Mouse (Mus musculus): ENCODE measurements at regions not wholly inside any gene's neighbourhood (a gene's known extent, or its start where the extent isn't known, plus 50 kb on each side); places are given as distances from the start of the nearest gene placed in this dataset.

DNA sequence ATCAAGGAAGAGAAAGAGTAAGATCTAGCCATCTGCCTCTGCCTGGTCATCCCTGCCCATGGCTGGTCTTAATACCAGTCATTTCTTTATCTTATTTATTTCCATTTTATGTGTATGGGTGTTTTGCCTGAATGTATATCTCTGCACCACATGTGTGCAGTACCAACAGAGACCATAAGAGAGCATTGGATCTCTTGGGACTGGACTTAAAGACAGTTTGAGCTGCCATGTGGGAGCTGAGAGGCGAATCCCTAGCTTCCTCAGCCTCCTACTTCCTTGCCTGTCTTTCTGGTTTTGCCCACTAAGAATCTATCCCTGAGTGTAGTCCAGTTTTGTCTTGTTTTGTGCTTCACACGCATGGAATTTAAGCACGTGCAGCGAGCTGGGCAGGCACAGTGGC, 169.5 kb downstream of the Rab11fip4 start:
- H3K27ac ChIP-seq = no peak overlapping the region
- H3K9me3 ChIP-seq (replicated peaks) = no peaks in the 10 kb centered on the region
- H3K4me1 ChIP-seq = peaks cover 4% of the 10 kb centered on the region; the same call in 1 of the 2 replicates
- H3K27me3 ChIP-seq = no peaks in the 10 kb centered on the region
- no peak overlapping the region for H3K9ac ChIP-seq
- WGBS = 84% methylated on average over 4 of the region's 4 CpGs
- no peak for ATAC-seq (replicated peaks; ENCODE audit: low FRiP score)
- no peak overlapping the region for H3K4me2 ChIP-seq
- H3K36me3 ChIP-seq = no peaks in the 10 kb centered on the region
- no peak overlapping the region for H3K4me3 ChIP-seq (replicated peaks)

DNA sequence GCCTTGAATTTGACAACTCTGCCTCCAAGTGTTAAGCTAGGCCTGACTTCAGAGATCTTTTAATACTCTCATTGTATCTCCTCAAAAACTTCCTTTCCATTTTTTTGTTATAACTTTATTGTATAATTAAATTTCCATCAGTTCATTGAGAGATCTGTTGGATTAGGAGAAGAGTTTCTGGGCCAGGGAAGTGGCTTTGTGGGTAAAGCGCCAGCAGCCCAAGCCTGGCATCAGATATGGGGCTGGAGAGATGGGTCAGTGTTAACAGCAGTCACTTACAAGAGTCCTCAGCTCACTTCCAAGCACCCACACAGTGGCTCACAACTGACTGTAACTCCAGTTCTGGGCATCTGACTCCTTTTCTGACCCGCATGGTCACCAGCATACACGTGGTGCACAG, 167.3 kb downstream of the Rab11fip4 start:
- Histone ChIP-seq H3K27me3 (no peaks in the 10 kb centered on the region), H3K9me3 (replicated peaks) (no peaks in the 10 kb centered on the region), H3K4me2 (no peak overlapping the region), H3K36me3 (no peaks in the 10 kb centered on the region), H3K27ac (no peak overlapping the region), H3K9ac (no peak overlapping the region), H3K4me1 (peaks cover 4% of the 10 kb centered on the region; the same call in 1 of the 2 replicates), H3K4me3 (replicated peaks) (no peak overlapping the region)
- ATAC-seq (replicated peaks; ENCODE audit: low FRiP score) = no peak
- 92% methylated on average over 3 of the region's 3 CpGs for WGBS

DNA sequence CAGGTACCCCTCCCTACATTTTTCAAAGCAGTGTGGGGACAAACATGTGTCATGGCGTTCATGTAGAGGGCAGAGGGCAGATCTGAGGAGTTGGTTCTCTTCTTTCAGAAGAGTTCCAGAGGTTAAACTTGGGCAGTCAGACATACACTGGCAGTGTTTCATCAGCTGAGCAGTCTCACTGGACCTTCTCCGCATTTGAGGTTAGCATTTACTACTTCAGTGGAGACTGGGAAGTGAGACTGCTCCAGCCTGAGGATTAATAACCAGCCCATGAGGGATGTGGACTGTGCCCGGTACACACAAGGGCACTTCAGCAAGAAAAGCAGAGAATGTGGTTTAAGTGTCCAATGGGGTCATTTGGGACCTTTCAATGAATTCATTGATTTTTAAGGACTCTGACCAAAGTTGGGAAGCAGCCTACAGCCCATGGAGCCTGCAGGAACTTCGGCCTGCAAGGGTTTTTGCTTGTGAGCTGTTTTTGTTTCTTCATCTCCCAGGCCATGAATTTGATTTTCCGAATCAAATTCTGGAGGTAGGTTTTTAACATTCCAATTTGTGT, 166.6 kb downstream of the Rab11fip4 start:
- H3K4me3 ChIP-seq (replicated peaks) = no peak overlapping the region
- ATAC-seq (replicated peaks; ENCODE audit: low FRiP score) = no peak
- no peaks in the 10 kb centered on the region for H3K9me3 ChIP-seq (replicated peaks)
- H3K27ac ChIP-seq = no peak overlapping the region
- no peak overlapping the region for H3K9ac ChIP-seq
- H3K36me3 ChIP-seq = no peaks in the 10 kb centered on the region
- H3K4me1 ChIP-seq = peaks cover 5% of the 10 kb centered on the region; the same call in 1 of the 2 replicates
- no peak overlapping the region for H3K4me2 ChIP-seq
- WGBS = 77% methylated on average over 5 of the region's 5 CpGs
- no peaks in the 10 kb centered on the region for H3K27me3 ChIP-seq

DNA sequence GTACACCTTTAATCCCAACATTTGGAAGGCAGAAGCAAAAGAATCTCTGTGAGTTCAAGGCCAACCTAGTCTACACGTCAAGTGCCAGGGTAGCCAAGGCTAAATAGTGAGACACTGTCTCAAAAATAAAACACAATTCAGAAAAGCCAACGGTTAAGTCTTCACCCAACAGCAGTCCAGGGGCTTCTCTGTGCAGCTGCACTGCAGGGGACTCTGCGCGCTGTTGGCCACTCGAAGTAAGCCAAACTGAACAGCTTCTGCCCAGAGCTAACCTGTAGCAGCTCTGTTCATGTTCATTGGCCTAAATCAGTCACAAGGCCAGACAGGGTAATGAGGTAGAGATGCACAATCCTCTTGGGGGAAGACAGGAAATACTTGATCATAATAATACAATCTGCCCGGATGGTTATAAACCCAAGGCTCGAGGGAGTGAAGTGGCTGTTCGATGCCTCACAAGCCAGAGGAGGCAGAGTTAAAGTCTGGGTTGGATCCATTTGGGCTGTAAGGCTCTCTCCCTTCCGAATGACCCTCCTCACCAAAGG, 165.4 kb downstream of the Rab11fip4 start:
- ATAC-seq (replicated peaks; ENCODE audit: low FRiP score) = no peak
- WGBS = 81% methylated on average over 9 of the region's 9 CpGs
- no peaks in the 10 kb centered on the region for H3K36me3 ChIP-seq
- no peaks in the 10 kb centered on the region for H3K9me3 ChIP-seq (replicated peaks)
- peaks cover 12% of the 10 kb centered on the region for H3K4me1 ChIP-seq
- no peak overlapping the region for H3K27ac ChIP-seq
- H3K4me3 ChIP-seq (replicated peaks) = no peak overlapping the region
- H3K4me2 ChIP-seq = no peak overlapping the region
- H3K9ac ChIP-seq = no peak overlapping the region
- no peaks in the 10 kb centered on the region for H3K27me3 ChIP-seq

DNA sequence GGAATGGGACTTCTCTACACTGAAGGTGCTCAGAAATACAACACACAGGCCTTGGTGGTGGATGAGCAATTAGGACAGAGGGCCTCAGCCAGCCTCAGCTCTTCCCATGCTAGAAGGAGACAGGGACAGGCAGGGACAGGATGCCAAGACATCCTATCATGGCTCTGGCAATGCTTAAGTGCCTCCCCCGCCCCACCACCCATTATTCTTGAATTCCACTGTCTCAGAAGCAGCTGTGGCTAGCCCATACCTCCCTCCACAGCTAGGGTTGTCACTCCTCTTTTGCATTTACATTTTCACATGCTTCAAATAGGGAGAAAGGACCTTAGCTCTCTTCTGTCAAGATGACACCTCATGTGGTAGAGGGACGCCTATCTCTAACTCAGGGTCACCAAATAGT, 162.5 kb downstream of the Rab11fip4 start:
- no peaks in the 10 kb centered on the region for H3K9me3 ChIP-seq (replicated peaks)
- WGBS = 70% methylated on average over 2 of the region's 2 CpGs
- no peak overlapping the region for H3K27ac ChIP-seq
- ATAC-seq (replicated peaks; ENCODE audit: low FRiP score) = no peak
- no peaks in the 10 kb centered on the region for H3K27me3 ChIP-seq
- H3K4me2 ChIP-seq = no peak overlapping the region
- H3K4me3 ChIP-seq (replicated peaks) = no peak overlapping the region
- no peak overlapping the region for H3K9ac ChIP-seq
- no peaks in the 10 kb centered on the region for H3K36me3 ChIP-seq
- peaks cover 8% of the 10 kb centered on the region for H3K4me1 ChIP-seq

DNA sequence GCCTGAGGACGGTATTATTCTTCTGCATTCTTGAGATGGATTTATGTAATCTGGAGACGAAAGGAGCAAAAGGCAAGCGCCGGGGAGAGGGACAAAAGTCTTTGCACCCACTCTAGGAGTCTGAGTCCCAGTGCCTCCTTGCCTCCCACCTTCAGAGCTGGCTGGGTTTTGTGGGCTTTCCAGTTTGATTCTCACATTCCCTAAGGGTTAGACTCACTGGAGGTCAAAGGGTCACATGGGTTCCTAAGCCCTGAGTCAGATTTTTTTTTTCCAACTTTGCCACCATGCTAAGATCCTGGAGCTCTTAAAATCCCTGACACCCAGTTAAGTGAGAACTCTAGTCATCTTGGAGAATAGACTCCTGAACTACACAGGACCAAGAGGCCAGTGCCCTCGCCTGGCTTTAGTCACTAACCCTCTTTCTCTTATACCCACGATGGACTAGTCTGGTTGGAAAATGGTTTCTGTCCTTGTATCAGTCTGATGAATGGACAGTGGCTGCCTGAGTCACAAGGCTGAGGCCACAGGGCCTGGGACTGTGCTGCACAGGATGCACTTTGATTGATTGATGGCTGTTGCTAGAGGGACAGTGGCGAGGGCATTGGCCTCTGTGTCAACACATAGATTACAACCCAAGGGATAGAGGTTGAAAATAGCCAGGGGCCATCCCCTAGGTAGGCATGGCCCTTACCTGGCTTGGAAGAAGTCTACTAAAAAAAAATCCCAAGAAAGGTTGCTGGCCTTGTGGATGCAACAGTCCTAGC, 161.9 kb downstream of the Rab11fip4 start:
- no peak for ATAC-seq (replicated peaks; ENCODE audit: low FRiP score)
- Histone ChIP-seq H3K27ac (peak overlapping the region; percentile 48; the same call in 1 of the 2 replicates), H3K9me3 (replicated peaks) (no peaks in the 10 kb centered on the region)

DNA sequence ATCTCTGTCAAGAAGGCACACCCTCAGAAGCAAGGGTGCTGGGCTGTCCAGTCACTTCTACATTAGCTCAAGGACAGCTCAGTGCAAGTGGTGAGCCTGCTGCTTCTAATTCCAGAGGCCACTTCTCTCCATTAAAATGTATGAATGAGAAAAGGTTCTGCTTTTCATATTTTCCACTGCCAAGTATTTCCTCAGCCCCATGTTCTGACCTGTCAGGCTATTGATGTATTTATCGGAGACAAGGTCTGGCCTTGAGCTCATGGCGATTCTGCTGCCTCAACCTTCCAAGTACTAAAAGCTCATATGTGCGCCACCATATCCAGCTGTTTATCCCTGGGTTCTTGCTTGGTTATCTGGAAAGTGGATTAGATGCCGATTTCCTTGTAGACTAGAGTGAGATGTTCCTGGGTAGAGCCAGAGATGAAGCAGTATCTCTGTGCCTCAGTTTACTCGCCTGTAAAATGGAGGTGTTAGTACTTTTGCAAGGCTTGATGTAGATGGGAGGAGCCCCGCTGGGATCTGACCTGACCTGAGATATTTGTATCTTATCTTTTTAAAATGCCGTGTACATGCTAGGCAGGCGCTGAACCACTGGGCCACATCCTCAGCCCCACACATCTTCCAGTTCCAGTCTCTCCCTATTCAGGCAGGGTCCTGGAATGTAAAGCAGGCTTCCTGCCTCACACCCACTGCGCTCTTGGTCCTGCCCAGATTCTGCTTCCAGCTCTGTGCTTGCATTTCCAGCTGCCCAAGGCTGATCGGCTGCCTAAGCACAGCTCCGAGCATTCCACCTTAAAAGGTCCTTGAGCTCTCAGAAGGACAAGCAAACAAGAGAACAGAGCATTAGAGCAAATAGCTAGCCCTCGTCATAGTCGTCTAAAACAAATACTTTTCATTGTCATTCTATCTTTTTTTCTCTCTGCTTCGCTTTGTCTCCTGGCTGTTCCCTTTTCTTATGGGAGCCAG, 161.0 kb downstream of the Rab11fip4 start:
- peak overlapping the region; percentile 48 for H3K27ac ChIP-seq
- 66% methylated on average over 14 of the region's 14 CpGs for WGBS
- no peak for ATAC-seq (replicated peaks; ENCODE audit: low FRiP score)
- no peaks in the 10 kb centered on the region for H3K36me3 ChIP-seq
- H3K9ac ChIP-seq = no peak overlapping the region
- H3K9me3 ChIP-seq (replicated peaks) = no peaks in the 10 kb centered on the region
- H3K4me2 ChIP-seq = no peak overlapping the region
- no peaks in the 10 kb centered on the region for H3K27me3 ChIP-seq
- peaks cover 8% of the 10 kb centered on the region for H3K4me1 ChIP-seq
- no peak overlapping the region for H3K4me3 ChIP-seq (replicated peaks)

More for the DNA sequence above, 161.9 kb downstream of the Rab11fip4 start:
- 48% methylated on average over 7 of the region's 7 CpGs for WGBS
- peaks cover 8% of the 10 kb centered on the region for H3K4me1 ChIP-seq
- H3K36me3 ChIP-seq = no peaks in the 10 kb centered on the region
- no peak overlapping the region for H3K9ac ChIP-seq
- H3K27me3 ChIP-seq = no peaks in the 10 kb centered on the region
- no peak overlapping the region for H3K4me3 ChIP-seq (replicated peaks)
- no peak overlapping the region for H3K4me2 ChIP-seq

DNA sequence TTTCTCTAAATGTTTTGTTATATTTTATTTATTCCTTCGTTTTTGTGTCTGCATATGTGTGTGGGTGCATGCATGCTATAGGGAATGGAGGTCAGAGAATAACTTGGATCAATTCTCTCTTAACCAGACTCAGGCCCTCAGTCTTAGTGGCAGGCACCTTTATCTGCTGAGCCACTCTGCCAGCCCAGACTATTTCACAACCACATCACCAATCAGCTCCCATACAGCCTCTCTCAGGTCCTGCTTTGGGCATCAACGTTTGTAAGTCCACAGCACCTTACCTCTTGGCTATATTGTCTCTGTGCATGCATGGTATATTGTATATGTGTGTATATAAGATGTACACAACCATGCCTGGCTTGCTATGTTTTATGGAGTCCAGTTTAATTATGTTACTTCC, 159.9 kb downstream of the Rab11fip4 start:
- Histone ChIP-seq H3K27me3 (no peaks in the 10 kb centered on the region), H3K9me3 (replicated peaks) (no peaks in the 10 kb centered on the region), H3K36me3 (no peaks in the 10 kb centered on the region), H3K4me2 (no peak overlapping the region), H3K4me1 (peaks cover 8% of the 10 kb centered on the region), H3K4me3 (replicated peaks) (no peak overlapping the region), H3K9ac (no peak overlapping the region), H3K27ac (no peak overlapping the region)
- ATAC-seq (replicated peaks; ENCODE audit: low FRiP score) = no peak
- WGBS = 79% methylated on average over 2 of the region's 2 CpGs

DNA sequence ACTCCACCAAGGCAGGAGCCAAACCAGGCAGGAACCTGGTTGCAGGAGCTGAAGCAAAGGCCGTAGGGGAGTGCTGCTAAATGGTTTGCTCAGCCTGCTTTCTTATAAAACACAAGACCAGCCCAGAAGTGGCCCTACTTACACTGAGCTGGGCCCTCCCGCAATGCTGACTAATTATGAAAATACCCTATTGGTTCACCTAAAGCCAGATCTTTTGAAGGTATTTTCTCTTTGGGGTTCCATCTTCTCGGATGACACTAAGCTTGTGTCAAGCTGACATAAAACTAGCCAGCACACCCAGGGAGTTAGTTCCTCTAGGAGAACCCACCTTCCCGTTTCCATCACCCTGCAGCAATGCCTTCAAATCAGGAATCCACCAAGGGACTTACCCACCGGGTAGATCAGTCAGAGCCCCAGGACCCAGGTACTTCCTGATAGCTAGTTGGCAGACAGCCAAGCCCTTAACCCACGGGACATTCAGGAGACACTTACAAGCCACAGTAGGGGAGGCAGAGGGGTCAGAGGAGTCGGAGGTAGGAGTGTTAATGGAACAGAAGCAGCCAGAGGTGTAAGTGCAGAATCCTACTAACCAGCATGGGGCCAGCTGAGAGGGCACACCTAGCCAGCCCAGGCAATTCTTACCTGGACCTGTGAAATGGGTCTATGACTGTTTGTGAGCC, 158.9 kb downstream of the Rab11fip4 start:
- no peak overlapping the region for H3K4me3 ChIP-seq (replicated peaks)
- peaks cover 8% of the 10 kb centered on the region for H3K4me1 ChIP-seq
- no peaks in the 10 kb centered on the region for H3K27me3 ChIP-seq
- no peak overlapping the region for H3K9ac ChIP-seq
- no peak overlapping the region for H3K4me2 ChIP-seq
- 66% methylated on average over 7 of the region's 7 CpGs for WGBS
- H3K9me3 ChIP-seq (replicated peaks) = no peaks in the 10 kb centered on the region
- no peaks in the 10 kb centered on the region for H3K36me3 ChIP-seq
- ATAC-seq (replicated peaks; ENCODE audit: low FRiP score) = no peak
- H3K27ac ChIP-seq = no peak overlapping the region

DNA sequence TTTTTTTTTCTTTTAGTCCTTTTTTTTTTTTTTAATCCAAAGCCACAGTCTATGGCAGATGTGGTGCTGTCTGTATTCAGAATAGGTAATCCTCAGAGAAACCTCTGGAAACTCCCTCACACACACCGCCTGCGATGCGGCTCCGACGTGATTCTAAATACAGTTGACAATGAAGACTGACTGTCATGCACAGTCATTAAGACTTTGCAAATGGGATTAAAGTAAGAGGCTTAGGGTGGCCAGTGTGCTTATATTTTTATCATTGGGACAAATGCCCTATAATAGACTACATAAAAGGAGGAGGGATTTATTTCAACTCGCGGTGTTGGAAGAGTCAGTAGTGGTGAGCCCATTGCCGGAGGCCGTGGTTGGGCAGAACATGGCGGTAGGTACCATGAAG, 158.1 kb downstream of the Rab11fip4 start:
- no peaks in the 10 kb centered on the region for H3K36me3 ChIP-seq
- no peak for ATAC-seq (replicated peaks; ENCODE audit: low FRiP score)
- H3K27ac ChIP-seq = no peak overlapping the region
- no peak overlapping the region for H3K4me2 ChIP-seq
- H3K9ac ChIP-seq = no peak overlapping the region
- no peak overlapping the region for H3K4me3 ChIP-seq (replicated peaks)
- WGBS = 96% methylated on average over 10 of the region's 10 CpGs
- no peaks in the 10 kb centered on the region for H3K27me3 ChIP-seq
- peaks cover 8% of the 10 kb centered on the region for H3K4me1 ChIP-seq
- no peaks in the 10 kb centered on the region for H3K9me3 ChIP-seq (replicated peaks)

DNA sequence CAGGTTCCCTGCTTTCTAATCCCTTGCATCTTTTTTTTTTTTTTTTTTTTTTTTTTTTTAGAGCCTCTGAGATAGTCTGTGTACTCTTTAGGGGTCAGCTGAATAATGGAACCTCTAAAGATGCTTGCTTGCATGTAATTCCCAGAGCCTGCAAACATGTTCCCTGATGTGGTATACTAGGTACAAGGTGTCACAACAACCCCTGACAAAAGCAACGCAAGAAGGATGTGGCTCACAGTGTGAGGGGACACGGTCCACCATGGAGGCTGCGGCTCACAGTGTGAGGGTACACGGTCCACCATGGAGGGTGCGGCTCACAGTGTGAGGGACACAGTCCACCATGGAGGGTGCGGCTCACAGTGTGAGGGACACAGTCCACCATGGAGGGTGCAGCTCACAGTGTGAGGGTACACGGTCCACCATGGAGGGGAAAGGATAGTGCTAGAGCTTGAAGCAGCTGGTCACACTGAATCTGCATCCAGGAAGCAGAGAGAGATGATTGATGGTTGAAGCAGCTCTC, 157.7 kb downstream of the Rab11fip4 start:
- Histone ChIP-seq H3K9me3 (replicated peaks) (no peaks in the 10 kb centered on the region), H3K4me1 (peaks cover 8% of the 10 kb centered on the region), H3K4me3 (replicated peaks) (no peak overlapping the region), H3K27ac (no peak overlapping the region), H3K36me3 (no peaks in the 10 kb centered on the region), H3K9ac (no peak overlapping the region), H3K27me3 (no peaks in the 10 kb centered on the region), H3K4me2 (no peak overlapping the region)
- WGBS = 95% methylated on average over 7 of the region's 7 CpGs
- ATAC-seq (replicated peaks; ENCODE audit: low FRiP score) = no peak

Measured in kidney, embryonic 15.5 days (tissue).